In the genomic region with DNA sequence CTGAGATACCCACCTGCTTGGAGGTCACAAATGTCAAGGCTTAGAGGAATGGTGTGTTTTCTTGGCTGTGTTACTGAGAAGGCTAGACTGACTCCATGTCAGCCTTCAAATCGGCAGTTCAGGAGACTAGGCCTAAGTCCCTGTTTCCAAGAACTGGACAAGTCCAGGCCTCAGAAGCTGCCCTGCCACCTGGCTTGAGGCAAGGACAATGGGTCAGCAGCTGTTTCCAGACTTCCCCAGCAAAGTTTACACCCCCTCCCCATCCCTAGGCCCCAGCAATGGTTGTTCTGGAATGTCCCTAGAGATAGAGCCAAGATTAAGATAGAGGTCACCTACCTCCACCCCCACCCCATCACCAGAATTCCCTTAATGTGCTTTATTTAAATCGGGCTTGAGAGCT, we compare ENCODE assay signal across 25 mouse cellular contexts. TPM values are rescaled to one million over a fixed set of nuclear protein-coding genes. Genes with fewer than 3 reads are reported as not detected.
DNase-seq lines count a peak whose midpoint lies in the region; ATAC-seq and TF ChIP-seq lines count a peak whose summit lies in the region.
"Had no signal": no experiment of that assay in that cellular context is flagged by ENCODE, and none has a peak within 500 bp of the region (broad histone marks: within the 10 kb centered on the region; RNA-seq: fewer than 3 reads in every experiment).

No protein-coding gene starts in this region.

- no peak for TF ChIP-seq CTCF in embryonic fibroblast, embryonic 13.5 days (IDR thresholded peaks at IDR 0.05; ENCODE audit: borderline replicate concordance, insufficient read depth, low read length)

- H3K9me3 ChIP-seq in midbrain, embryonic 11.5 days (ENCODE audit: control insufficient read depth, low read length) = no peaks in the 10 kb centered on the region
- H3K9me3 ChIP-seq in midbrain, embryonic 10.5 days (replicated peaks) = no peaks in the 10 kb centered on the region
- H3K9me3 ChIP-seq: embryonic facial prominence, embryonic 10.5 days; embryonic facial prominence, embryonic 12.5 days; forebrain, embryonic 10.5 days; forebrain, embryonic 12.5 days had no signal

- peak; percentile 21 for DNase-seq in cerebellum, adult 9-11 months
- DNase-seq in cerebellum, postnatal 14 days = no peak
- peak; percentile 85 for DNase-seq in midbrain, embryonic 11.5 days (ENCODE audit: low spot score, missing footprints)
- DNase-seq in midbrain, embryonic 10.5 days (ENCODE audit: low spot score) = no peak
- DNase-seq: adrenal gland, adult 8-10 months; adrenal gland, postnatal 14 days; adrenal gland, postnatal 36 days; B cell, adult 2 months; cerebellum, adult 11-12 months; cerebellum, adult 2 months; cerebellum, adult 9-10 months; cerebellum, postnatal 25 days had no signal

- 92% methylated on average over 2 of the region's 2 CpGs for WGBS in midbrain, embryonic 11.5 days
- 87% methylated on average over 2 of the region's 2 CpGs for WGBS in midbrain, embryonic 10.5 days

- no peak overlapping the region for H3K4me2 ChIP-seq in midbrain, embryonic 11.5 days
- H3K4me2 ChIP-seq: embryonic facial prominence, embryonic 12.5 days; forebrain, embryonic 12.5 days had no signal

- peaks cover 6% of the 10 kb centered on the region for H3K27me3 ChIP-seq in midbrain, embryonic 11.5 days (ENCODE audit: control insufficient read depth, insufficient read depth, low read length)
- peaks cover 18% of the 10 kb centered on the region for H3K27me3 ChIP-seq in midbrain, embryonic 10.5 days (ENCODE audit: low read depth, poor library complexity, severe bottlenecking)
- H3K27me3 ChIP-seq: CH12.LX; embryonic facial prominence, embryonic 12.5 days; forebrain, embryonic 12.5 days had no signal

- no peak overlapping the region for H3K27ac ChIP-seq in midbrain, embryonic 11.5 days (ENCODE audit: low read depth, low read length)
- H3K27ac ChIP-seq in midbrain, embryonic 10.5 days (replicated peaks) = no peak overlapping the region
- no peak overlapping the region for H3K27ac ChIP-seq in embryonic fibroblast, embryonic 13.5 days (ENCODE audit: insufficient read depth, low read length)
- H3K27ac ChIP-seq: embryonic facial prominence, embryonic 12.5 days; forebrain, embryonic 12.5 days had no signal

- H3K36me3 ChIP-seq in midbrain, embryonic 11.5 days (ENCODE audit: control insufficient read depth, insufficient read depth, low read length) = no peaks in the 10 kb centered on the region
- H3K36me3 ChIP-seq in midbrain, embryonic 10.5 days = 0 out of 2 replicates have a peak, but pooled peaks cover 3% of the 10 kb centered on the region
- H3K36me3 ChIP-seq: embryonic facial prominence, embryonic 12.5 days; forebrain, embryonic 12.5 days had no signal

- 0 out of 2 replicates have a peak, but pooled peaks have one; percentile 6 for TF ChIP-seq POLR2A in embryonic fibroblast, embryonic 13.5 days (IDR thresholded peaks at IDR 0.05; ENCODE audit: low read depth, low read length)

- ATAC-seq in midbrain, embryonic 11.5 days (ENCODE audit: low FRiP score) = no peak
- ATAC-seq in megakaryocyte progenitor cell, adult 5-6 weeks (replicated peaks; ENCODE audit: poor library complexity) = no peak
- ATAC-seq: activated CD4-positive, CD25-positive, alpha-beta regulatory T cell, adult 4 months; CD4-positive, CD25-positive, alpha-beta regulatory T cell, adult 4 months; forebrain, embryonic 14.5 days; forebrain, embryonic 16.5 days had no signal

- H3K9ac ChIP-seq in midbrain, embryonic 11.5 days (ENCODE audit: low read length) = no peak overlapping the region
- H3K9ac ChIP-seq: embryonic facial prominence, embryonic 12.5 days; forebrain, embryonic 12.5 days had no signal

- no peak overlapping the region for H3K4me3 ChIP-seq in midbrain, embryonic 11.5 days (ENCODE audit: low read depth, low read length)
- no peak overlapping the region for H3K4me3 ChIP-seq in midbrain, embryonic 10.5 days
- H3K4me3 ChIP-seq in embryonic fibroblast, embryonic 13.5 days (ENCODE audit: insufficient read depth, low read length) = no peak overlapping the region
- H3K4me3 ChIP-seq: embryonic facial prominence, embryonic 12.5 days; erythroblast, embryonic 14.5 days; forebrain, embryonic 12.5 days had no signal

- H3K4me1 ChIP-seq in midbrain, embryonic 11.5 days (ENCODE audit: control insufficient read depth, insufficient read depth, low read length) = peaks cover 12% of the 10 kb centered on the region
- peaks cover 28% of the 10 kb centered on the region for H3K4me1 ChIP-seq in midbrain, embryonic 10.5 days
- peaks cover 7% of the 10 kb centered on the region for H3K4me1 ChIP-seq in embryonic fibroblast, embryonic 13.5 days (ENCODE audit: control insufficient read depth, insufficient read depth, low read length)

RNA-seq across cellular contexts. Expression of a gene that starts 7.0 kb away (rescaled TPM):
- polyA plus RNA-seq in midbrain, embryonic 11.5 days (2014; fragmentation: Nextera tagmentation; extraction: Ambion mirVana) = 11.9 and 13.8 TPM in 2 replicates
- polyA plus RNA-seq in midbrain, embryonic 10.5 days (2016; fragmentation: Nextera tagmentation; extraction: Ambion mirVana) = 19.5 and 19.7 TPM in 2 replicates
- polyA plus RNA-seq in embryonic fibroblast, embryonic 13.5 days (2011; ENCODE audit: insufficient read length, low read depth, missing spikeins) = 164 TPM in 2 replicates
- total RNA-seq in megakaryocyte progenitor cell, adult 5-6 weeks (2015) = 65.0 and 65.9 TPM in 2 replicates
- total RNA-seq in megakaryocyte progenitor cell, adult 5-6 weeks (2017) = 66.6 and 74.4 TPM in 2 replicates

RNA-seq across cellular contexts. Expression of a gene that starts 36.1 kb away (rescaled TPM):
- 0.10 TPM in 1 of 2 replicates, not detected in the other for polyA plus RNA-seq in midbrain, embryonic 11.5 days (2014; fragmentation: Nextera tagmentation; extraction: Ambion mirVana)
- polyA plus RNA-seq in midbrain, embryonic 10.5 days (2016; fragmentation: Nextera tagmentation; extraction: Ambion mirVana) = not detected in 2 replicates
- polyA plus RNA-seq in embryonic fibroblast, embryonic 13.5 days (2011; ENCODE audit: insufficient read length, low read depth, missing spikeins) = not detected in 2 replicates
- not detected in 2 replicates for total RNA-seq in megakaryocyte progenitor cell, adult 5-6 weeks (2015)
- total RNA-seq in megakaryocyte progenitor cell, adult 5-6 weeks (2017) = not detected in 2 replicates
- total RNA-seq: adrenal gland, postnatal 36 days; MEL had no signal
- polyA plus RNA-seq: embryonic facial prominence, embryonic 10.5 days; erythroblast, embryonic 14.5 days; forebrain, embryonic 14.5 days; forebrain, embryonic 16.5 days had no signal

Comparison
In these comparisons a context has a peak if more than half of its experiments do, and no peak if none do; other contexts are left out.
1. DNase-seq: peak in cerebellum, adult 9-11 months (single experiment) and midbrain, embryonic 11.5 days (single experiment); none in cerebellum, postnatal 14 days (0 of 2) and midbrain, embryonic 10.5 days (single experiment).